Mouse (Mus musculus) c-Kit-positive CD71-positive TER-119-positive erythroid progenitor cells, embryonic 14.5 days (primary cell): ENCODE measurements around the gene Sgcd.

Experiments
- DNase-seq: peaks from one replicate; pipeline ENCODE4 v3.0.0-alpha.2; 2013; ENCODE audit warnings: low spot score

Sgcd gene

DNA sequence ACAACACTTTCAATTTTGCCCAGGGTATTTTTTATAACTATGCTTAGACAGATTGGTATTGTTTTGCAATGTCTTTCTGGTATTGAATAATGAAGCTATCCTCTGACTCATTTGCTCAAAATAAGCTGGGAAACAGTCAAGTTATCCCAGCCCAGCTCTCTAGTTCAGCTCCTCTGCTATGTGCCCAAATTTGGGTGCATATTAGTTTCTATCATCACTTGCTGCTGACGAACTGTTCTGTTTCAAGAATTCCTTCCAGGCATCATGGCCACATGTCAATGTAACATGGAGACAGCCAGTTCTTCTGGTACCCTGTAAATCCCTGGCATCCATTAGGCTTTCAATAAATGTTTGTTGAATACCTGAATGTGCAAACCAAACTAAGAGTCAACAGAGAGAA lies 849.5 kb downstream of the Sgcd start:
- DNase-seq: no peak

GRCm38 (mm10) chr11:47132410-47132809 lies 856.4 kb downstream of the Sgcd start:
- DNase-seq: no peak

- DNase-seq: no peak
Observed at GRCm38 (mm10) chr11:47130432-47130831, 858.3 kb downstream of the Sgcd start.

- DNase-seq: no peak
Observed at GRCm38 (mm10) chr11:47129992-47130391, 858.8 kb downstream of the Sgcd start.

GRCm38 (mm10) chr11:47129166-47129565 lies 859.6 kb downstream of the Sgcd start:
- no peak for DNase-seq

- DNase-seq: no peak
Observed at GRCm38 (mm10) chr11:47128331-47128730, 860.4 kb downstream of the Sgcd start.

- no peak for DNase-seq
Observed at GRCm38 (mm10) chr11:47120874-47121273, 867.9 kb downstream of the Sgcd start.

DNA sequence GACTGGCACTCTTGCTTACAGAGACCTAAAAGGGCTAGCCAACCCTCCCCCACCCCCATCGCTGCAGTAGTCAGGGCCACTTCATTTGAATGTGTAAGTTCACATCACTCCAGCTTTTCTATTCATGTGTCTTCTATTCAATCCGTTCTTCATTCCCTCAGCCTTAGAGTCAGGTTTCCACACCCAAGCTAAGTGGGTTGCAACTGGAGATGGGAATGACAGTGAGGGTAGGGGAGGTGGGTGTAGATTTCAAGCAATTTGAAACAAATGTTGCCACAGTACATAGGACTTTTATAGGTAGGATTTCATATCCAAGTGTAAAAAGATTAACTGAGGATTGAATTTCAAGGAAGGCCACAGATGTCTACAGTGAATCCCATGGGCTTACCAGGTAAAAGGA lies 870.9 kb downstream of the Sgcd start:
- DNase-seq: no peak

DNA sequence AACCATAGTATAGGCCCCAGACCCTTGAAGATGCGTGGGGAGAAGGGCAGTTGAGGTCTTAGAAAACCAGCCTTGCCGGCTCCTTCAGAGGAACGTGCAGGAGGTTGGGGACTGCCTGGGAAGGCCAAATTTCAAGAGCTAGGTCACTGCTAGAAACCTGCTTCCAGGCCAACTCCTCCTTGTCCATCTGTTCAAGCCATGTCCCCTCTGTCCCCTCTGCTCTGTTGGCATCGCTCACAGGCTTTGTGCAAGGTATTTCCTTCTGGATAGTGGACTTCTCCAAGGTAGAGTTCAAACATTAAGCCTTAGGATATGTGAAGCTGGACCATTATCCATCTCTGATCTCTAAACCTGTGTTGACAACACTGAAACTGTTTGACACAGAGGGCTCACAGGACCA lies 874.4 kb downstream of the Sgcd start:
- DNase-seq: no peak

DNA sequence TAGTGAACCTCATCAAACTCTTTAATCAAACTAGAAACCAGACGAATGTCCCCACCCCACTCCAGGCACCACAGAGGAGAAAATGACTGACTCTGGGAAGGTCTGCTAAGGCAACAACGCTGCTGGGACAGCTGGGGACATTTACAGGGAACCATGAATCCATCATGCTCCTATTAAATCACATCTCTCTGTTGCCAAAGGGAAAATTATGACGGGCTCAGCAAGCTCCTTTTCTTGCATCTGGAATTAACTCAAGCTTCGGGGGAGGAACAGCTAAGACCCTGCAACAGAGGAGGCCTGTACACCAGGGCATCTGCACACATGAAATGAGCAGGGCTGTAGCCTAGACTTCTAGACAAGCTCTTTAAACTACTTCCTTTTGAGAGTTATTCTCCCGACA lies 875.7 kb downstream of the Sgcd start:
- no peak for DNase-seq

DNA sequence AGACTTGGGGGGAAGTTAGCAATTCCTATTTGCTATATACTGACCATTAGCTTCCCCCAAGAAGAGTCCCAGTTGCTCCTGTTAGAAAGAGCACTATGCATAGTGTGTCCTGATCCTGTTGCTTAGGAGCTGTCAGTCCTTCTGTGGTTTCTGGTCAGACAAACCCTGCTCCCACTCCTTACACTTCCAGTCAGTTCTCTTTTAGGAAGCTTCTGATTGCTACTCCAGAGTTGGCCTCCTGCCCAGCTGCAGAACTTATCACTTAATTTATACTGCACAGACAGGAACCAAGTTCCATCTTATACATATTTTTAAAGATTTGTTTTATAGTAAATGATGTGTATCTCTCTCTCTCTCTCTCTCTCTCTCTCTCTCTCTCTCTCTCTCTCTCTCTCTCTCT lies 878.5 kb downstream of the Sgcd start:
- DNase-seq: no peak

- DNase-seq: no peak
Observed at GRCm38 (mm10) chr11:47107661-47108060, 881.1 kb downstream of the Sgcd start.

DNA sequence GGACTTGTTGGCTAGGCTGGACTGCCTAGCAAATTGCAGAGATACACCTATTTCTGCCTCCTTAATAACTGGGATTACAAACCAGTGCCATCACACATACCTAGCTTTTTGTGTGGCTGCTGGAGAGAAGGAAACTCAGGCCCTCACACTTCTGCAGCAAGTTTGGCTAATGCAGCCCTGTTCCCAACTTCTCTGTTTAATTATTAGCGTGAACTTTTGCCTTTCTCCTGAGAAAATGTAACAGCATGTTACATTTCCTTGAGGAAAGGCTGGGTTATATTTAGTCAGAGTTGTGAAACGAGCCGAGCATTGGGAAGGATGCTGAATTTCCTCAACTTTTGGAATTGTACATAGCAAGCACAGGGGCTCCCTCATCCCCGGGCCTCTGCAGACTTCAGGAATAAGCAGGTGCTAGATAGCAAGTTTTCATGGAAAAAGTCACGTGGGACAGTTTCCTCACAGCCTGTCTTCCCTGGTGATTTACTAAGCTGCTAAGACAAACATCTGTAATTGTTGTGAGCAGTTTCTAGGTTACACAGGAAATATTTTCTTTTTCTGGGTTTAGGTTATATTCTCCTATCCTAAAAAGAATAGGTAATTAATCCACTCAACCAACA lies 895.4 kb downstream of the Sgcd start:
- DNase-seq: no peak

DNA sequence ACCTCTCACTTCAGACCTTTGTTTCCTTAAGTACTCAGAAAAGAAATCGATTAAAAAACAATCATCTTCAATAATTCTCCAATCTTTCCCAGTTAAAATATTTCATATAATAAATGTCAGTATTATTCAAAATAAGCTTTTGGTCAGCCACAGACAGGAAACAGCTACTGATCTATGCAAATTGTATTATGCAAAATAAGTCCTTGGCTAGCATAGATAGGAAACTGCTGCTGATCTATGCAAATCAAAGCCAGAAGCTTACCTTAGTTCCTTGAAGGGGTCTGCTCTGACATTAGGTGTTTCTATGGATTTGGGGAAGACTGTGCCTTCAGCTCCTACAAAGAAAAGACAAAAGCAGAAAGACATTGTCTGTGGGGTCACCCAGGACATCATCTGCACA lies 906.3 kb downstream of the Sgcd start:
- DNase-seq: no peak

- DNase-seq: no peak
Observed at GRCm38 (mm10) chr11:47073538-47073937, 915.2 kb downstream of the Sgcd start.

DNA sequence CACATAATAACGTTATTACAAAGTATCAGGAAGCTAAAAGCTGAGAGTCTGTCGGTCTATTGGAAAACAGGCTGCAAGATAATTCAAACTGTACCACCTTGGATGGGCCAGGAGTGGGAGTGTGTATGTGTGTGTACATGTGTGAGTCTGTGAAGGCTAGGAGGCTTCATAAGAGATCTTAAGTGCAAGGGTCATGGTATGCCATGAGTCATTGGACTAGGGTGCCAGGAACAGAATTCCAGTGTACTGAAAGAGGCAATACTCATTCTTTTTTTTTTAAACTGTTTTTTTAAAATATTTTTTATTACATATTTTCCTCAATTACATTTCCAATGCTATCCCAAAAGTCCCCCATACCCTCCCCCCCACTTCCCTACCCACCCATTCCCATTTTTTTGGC lies 917.6 kb downstream of the Sgcd start:
- DNase-seq: no peak

DNA sequence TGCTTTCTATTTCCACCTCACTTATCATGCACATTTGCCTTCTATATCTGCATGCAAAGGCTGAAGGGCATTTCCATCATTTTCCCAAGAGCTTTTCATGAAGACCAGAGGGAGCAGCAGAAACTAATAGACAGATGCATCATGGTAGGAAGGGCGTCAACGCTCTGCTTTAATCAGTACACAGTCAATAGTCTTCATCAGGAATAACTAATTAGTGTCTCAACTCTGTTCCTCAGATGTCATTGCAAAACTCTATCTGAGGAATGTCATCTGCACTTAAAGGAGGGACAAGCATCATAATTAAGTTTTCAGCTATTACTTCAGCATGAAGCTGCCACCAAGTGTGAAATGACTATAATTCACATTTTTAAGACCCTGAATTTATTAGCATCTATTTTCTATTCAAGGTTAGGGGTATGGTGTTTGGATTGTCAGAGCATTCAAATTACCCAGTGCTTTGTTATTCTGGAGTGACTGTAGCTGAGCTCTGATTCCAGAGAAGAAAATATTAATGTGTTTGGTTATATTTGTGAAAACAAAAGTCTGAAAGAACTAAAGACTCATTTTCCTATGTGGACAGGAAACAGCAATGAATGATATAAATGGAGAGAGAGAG lies 918.9 kb downstream of the Sgcd start:
- no peak for DNase-seq

DNA sequence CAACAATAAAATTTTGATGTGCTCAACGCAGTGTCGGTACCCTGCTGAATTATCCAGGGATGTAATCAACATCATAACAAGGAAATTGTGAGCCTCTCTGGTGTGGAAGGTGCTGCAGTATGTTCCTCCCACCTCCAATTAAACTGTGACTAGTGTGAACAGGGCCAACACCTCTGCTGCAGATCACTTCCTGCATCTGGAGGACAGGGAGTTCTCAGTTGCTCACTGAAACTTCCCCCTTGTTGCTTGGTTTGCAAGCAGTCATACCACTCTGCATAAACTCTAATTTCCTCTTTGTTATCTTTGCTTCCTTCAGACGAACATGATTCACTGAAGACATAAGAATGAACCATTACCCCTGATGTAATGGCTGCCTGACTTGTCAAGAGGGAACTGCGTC lies 925.1 kb downstream of the Sgcd start:
- DNase-seq: no peak

DNA sequence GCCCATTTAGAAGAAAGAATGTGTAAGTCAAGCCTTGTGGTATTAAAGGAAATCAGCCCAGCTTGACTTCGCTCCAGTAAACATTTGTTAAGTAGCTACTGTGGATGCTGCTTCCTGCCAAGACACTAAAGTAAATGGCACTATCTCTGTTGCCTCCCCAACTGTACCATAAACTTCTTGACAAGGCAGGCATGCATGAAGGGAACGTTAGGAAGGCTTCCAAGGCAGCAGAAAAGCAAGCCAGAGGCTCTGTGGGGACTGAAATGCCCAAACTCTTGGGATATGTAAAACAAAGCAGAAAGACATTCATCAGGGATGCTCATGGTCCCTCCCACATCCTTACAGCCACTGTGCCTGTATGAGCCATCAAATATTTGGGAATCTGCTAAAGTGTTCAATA lies 938.4 kb downstream of the Sgcd start:
- no peak for DNase-seq

- no peak for DNase-seq
Observed at GRCm38 (mm10) chr11:47049756-47050155, 939.0 kb downstream of the Sgcd start.

GRCm38 (mm10) chr11:47032318-47032717 lies 956.5 kb downstream of the Sgcd start:
- no peak for DNase-seq

- no peak for DNase-seq
Observed at GRCm38 (mm10) chr11:47020874-47021273, 967.9 kb downstream of the Sgcd start.

DNA sequence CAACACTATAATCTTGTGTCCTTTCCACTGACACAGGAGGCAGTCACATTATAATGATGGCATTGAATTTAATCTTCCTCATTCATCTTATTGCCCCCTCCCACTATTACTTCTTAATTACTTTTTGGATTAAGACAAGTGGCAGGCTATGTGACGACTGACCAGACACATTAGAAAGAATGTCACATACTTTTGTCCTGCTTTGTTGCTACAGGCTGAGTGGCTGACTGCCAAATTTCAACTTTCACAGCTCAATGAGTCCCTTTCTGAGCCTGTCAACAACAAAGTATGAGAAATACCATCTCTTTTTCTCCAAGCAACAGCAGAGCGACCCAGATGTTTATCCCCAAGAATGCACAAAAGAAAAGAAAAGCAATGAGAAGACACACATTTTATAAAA lies 970.6 kb downstream of the Sgcd start:
- DNase-seq: no peak

GRCm38 (mm10) chr11:47015683-47016082 lies 973.1 kb downstream of the Sgcd start:
- no peak for DNase-seq
